Mouse (Mus musculus) lung, postnatal 0 days (tissue): ENCODE results near the gene Stx8.

ENCODE experiments used
- CTCF ChIP-seq: IDR thresholded peaks from 2 replicates; pipeline ENCODE4 v1.5.1; 2016; ENCODE audit warnings: antibody characterized with exemption, mild to moderate bottlenecking
- EP300 ChIP-seq: IDR thresholded peaks from 2 replicates; pipeline ENCODE4 v1.6.1; 2016; ENCODE audit warnings: antibody characterized with exemption, mild to moderate bottlenecking, control low read depth

DNA sequence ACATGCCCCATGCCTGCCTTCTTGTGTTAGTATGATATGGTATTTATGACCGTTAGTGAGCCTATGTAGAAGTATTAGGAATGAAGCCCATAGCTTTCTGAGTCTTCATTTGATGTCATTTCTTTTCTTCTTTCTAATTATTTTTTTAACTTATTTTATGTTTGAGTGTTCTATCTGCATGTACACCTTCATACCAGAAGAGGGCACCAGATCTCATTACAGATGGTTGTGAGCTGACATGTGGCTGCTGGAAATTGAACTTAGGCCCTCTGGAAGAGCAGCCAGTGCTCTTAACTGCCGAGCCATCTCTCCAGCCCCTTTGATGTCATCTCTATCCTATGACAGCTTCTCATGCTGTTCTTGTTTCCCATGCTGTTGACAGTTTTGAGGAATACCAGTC, 115.0 kb downstream of the Stx8 start:
- TF ChIP-seq CTCF (peak; percentile 49), EP300 (no peak)
